Mouse (Mus musculus): ENCODE data around the gene Cdh5.

GRCm38 (mm10) chr8:104172420-104172819 lies 71.0 kb downstream of the Cdh5 start:
- no peak for TF ChIP-seq CTCF (IDR thresholded peaks at IDR 0.05; ENCODE audit: borderline replicate concordance, insufficient read depth, low read depth, low read length)
- no peak for TF ChIP-seq POLR2A (IDR thresholded peaks at IDR 0.05; ENCODE audit: borderline replicate concordance, insufficient read depth, low read length)
